Mouse (Mus musculus) right cerebral cortex, postnatal 10 days (tissue): ENCODE results near the gene Jak2.
A peak's percentile ranks its signal among the peaks of the same experiment; 100 is the strongest.

ENCODE experiments used
- DNase-seq, 2 experiments: peaks; one replicate each; pipeline ENCODE4 v3.0.0; 2021; ENCODE audit warnings: low spot score in 2 of 2

Jak2 gene

DNA sequence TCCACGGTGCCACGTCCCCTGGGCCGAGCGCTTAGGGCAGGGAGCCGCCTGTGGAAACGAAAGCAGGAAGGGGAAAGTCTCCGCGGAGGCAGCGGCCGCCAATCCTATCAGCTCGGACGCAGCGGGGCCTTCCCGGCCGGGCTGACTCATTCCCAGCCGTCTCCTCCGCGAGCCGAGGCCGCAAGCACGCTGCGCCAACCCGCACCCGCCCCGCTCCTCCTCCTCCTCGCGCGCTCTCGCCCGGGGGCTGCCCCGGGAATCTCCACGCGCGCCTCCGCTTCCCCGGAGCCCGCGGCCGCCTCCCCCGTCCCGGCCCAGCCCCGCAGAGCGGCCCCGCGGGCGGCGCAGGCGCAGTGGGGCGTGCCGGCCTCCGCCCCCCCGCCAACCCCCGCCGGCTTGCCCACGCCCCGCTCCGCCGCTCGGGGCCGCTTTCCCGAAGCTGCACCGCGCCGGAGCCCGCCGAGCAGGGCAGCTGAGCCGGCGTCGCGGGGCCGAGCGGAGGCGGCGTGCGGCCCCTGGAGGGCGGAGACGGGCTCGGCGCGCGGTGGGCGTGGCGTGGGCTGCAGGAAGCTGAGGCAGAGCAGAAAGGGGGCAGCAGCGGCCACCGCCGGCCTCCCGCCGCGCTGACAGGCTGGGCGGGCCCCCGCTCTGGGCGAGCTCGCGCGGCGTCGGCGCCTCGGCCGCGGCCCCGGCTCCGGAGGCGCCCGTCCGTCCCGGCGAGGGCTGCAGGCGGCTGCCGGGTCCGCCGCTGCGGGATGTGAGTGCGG, at the start of gene Jak2:
Gene Jak2 (plus strand): TSS at position 638 of the 767 bp plus-strand sequence.
- DNase-seq: peak; percentile 94

DNA sequence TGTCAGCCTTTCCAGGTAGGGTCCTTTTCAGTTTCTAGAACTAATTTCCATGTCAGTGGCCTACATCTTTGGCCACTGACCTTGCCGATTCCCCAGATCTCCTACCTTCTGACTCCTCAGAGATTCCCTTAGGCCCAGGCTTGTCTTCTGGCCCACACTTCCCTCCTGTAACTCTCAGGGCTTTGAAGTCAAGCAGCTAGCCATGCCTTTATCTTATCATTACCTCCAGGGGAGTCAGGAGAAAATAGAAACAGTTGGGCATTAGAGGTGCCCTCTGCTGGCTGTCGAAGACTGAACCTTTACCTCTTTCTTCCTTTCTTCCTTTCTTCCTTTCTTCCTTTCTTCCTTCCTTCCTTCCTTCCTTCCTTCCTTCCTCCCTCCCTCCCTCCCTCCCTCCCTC, 48.3 kb upstream of the Jak2 start:
- DNase-seq: no peak

DNA sequence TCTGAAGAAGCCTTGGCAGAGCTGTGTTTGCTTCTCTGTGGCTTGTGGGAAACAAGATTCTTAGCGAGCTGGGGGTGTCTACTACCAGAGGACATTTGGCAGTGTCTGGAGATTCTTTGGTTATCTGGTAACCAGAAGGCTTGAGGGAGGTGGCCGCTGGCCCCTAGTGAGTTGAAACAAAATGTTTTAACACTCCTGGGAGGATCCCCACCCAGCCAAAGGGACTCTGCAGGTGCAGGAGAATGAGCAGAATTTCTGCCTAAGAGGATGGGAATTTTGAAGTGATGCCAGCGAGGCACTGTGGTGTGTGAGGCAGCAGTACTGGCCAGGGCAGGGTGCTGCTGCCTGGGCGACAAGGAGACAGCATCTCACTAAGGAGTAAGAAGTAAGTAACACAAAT, 47.0 kb upstream of the Jak2 start:
- no peak for DNase-seq

DNA sequence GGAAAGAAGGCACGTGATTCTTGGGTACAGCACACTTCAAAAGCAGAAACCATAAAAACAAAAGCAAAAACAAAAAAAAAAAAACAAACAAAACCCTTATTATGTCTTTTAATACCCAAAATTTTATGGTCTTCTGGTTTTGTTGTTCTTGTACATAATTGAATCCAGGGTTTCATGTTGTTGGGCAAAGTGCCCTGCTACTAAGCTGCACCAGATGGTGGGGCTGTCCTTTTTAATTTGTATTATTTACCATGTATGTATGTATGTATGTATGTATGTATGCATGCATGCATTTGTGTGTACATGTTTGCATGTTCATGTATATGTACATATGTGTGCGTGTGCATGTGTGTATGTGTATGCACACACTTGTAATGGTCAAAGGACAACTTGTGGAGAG, 46.4 kb upstream of the Jak2 start:
- DNase-seq: no peak

DNA sequence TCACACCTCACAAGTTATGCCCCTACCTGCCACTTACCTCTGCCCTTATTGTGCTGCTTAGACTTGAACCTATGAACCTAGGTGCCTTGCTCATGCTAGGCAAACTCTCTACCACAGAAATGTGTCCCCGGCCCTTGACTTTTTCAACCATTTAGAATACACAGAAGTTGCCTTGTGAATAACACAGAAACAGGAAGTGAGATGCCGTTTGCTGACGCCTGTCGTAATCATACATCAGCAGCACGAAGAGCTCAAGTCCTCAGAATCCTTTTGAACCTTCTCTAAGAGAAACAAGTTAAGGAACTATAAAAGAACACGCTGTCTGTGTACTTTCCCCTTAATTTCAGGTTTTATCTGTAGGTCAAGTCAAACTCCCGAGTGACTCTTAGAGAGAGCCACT, 41.7 kb upstream of the Jak2 start:
- no peak for DNase-seq

DNA sequence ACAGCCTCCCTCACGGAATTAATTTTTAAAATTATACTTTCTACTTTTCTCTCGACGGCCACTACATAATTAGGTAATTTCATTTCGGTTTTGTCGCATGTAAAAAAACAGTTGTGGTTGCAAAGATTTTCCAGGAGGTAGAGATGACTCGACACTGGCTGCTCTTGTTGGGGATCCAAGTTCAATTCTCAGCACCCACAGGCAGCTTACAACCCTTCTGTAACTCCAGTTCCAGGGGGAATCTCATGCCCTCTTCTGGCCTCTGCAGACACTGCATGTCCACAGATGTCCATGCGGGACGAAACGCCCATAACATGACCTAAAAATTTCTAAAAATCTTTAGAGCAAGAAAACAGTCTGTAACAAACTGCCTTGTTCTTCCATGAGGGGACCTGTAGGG, 41.3 kb upstream of the Jak2 start:
- no peak for DNase-seq

DNA sequence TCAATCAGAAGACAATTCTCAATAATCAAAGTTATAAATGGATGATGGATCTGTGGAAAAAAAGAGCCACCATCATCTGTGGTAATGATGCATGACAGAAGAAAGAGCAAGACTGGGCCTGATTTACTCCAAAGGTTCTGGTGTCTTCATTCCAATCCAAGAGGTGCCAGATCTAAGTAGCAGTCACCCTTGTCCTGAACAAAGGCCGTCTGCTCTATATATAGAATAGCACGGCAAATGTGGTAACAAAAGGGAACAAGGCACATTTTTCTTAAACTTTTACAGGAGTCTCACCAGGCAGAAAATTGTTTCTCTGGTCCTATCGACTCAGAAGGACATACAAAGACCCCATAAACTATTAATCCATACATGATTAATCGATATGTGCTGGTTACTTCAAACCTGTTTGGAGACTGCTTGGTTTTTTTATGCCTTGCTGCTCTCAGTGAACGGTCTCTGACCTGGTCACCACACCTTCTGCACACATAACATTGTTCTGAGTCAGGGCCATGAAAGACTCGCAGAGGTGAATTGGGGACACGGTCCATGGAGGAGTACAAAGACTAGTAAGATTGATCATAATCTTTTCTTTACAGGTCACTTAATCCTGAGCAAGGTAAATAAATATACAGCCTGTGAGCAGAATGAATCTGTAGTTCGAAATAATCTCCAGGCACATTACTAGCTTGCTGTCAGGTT, 35.7 kb upstream of the Jak2 start:
- no peak for DNase-seq

DNA sequence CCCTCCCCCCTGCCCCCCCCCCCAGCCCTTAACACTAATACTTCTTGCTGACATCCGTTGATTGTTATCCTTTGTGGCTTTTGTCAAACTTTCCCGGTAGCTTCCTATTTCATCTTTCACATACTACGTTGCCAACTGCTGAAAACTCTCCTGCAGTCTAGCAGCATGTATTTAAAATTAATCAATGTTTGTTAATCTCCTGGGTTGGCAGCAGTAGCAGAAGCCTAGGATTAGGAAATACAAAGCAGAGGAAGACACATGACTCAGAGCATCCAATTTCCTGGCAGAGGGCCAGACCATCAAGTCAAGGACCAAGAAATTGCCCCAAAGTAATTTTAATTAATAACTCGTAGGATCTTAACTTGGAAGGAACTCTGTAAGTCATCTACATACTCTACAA, 29.8 kb upstream of the Jak2 start:
- no peak for DNase-seq

DNA sequence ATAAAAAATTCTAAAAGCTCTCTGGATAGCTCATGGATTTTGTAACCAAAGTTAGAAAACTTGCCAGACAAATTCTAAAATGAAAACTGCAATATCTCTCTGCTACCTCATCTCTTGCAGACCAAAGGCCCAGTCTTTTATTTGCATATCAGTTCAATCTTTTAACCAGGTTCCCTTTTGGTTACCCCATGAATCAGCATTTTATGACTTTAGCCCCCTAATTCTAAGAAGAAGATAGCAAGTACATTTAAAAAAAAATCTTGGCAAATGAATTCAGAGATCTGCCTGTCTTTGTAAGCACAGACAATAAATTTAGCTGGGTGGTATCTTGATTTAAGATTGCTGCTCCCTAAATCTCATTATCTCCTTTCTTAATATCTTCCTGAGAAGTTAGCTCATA, 26.7 kb upstream of the Jak2 start:
- DNase-seq: no peak

DNA sequence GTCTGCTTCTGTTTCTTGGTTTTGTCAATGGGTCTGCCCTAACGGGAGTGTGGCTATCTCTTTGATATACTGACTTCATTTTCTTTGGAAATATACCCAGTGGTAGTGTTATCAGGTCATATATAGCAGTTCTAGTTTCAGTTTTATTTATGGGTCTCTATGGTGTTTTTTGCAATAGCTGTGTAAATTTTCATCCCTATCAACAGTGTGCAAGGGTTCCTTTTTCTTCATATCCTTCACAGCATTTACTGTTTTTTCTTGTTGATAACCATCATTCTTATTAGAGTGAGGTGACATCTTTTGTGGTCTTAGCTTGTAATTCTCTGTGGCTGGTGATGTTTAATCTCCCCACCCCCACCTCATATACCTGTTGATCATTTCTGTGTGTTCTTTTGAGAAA, 24.6 kb upstream of the Jak2 start:
- no peak for DNase-seq

DNA sequence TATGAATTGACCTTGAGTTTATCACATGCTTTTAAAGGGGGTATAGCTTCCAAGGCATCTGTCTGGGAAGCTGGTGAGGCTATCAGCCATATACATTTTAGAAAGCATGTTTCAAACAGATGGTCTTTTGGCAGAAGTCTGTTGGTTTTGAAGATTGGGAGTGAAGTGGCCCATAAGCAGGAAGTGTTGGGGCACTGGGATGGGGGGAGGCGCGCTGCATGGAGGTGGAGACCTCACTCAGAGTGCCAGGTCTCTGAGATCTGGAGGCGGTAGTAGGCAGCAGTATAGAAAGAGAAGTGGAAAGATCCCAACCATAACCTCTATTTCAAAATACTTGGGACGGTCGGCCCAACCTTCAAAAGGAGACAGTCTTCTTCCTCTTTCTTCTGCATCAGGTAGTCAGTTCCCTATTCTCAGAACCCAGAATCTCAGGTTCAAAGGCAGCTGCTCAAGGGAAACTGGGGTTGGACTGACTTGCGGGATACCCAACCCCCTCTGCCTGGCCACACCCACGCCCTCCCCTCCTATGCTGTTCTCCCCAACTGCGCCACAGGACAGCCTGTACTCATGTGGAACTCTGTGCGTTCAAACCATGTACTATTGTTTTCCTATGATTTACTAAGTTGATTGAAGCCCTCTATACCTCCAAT, 23.6 kb upstream of the Jak2 start:
- no peak for DNase-seq

DNA sequence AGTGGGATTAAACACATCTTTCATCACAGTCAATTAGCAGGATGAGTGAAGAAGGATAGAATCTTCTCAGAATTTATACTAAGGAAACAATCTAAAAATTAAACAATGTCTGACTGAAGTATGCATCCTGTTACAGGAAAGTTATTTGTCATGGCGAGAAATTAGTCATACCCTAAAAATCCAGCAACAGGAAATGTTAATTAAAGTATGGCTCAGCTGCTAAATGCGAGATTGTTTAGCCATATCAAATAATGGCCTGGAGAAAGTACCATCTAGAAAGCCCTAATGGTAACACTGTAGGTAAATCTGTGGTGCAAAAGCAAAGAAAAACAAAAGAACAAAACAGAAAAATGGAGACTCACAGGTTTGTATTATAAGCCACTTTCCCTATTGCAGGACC, 22.6 kb upstream of the Jak2 start:
- DNase-seq: no peak

DNA sequence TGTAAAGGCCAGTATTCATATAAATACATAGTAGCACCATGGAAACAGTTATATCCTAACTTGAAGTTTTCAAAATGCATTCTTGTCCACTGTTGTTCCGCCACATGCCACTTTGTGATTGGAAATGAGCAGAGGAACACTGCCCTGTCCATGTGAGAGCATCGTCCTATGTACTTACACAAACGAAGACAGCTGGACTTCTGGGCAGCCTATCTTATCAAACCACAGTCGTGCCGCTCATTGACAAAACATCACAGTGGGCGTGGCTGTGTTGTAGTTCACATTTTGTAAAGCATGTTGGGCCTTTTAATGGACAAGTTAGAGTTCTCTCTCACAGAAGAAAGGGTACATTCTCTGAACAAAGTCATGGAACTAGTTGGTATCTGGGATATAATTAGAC, 18.9 kb upstream of the Jak2 start:
- no peak for DNase-seq

DNA sequence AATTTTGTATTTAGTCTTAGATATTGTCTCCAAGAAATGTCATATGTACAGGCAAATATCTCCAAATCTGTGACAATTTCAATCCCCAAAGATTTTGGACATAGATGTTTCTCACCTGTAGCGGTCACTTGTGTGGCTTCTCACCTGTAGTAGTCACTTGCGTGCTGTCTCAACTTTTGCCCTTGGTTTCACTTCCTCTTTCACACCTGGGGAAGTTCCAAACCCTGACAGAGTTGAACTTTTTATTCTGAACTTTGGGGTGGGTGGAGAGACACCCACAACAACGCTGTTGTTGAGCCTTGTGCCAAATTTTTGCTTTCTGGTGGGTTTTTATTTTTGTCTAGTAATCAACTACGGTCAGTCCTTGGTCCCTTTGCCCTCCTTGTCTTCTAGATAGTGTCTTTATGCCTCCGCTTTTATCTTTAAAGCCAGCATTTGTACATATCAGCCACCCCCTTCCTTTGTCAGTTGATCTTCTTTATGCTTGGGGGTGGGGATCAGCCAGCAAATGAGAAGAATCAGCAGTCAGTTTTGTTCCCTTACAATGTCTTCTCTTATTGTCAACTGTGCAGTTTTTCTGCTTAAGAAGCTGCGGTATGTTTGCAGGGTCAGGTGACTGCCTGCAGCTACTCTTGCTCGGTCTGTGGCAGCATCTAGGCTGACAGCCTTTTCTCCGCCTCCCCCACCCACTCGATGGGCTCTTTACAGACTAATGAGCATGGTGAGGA, 14.8 kb upstream of the Jak2 start:
- no peak for DNase-seq

DNA sequence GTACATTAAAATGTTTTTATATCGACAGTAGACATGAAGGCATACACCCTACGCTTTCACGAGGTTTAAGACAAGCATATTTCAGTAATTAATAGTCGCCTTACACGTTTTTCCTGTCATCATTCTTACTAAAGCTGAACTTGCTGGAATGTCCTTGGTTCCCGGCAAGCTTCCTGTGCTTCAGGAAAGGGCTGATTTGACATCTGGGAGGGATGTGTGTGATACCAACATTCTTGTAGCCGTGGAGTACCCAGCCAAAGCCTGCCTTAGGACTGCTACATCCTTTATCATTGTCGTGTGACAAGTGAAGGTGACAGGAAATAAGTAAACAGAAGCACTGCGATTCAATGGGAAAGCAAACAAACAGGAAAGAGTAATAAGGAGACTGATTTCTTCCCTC, 13.5 kb upstream of the Jak2 start:
- DNase-seq: no peak

DNA sequence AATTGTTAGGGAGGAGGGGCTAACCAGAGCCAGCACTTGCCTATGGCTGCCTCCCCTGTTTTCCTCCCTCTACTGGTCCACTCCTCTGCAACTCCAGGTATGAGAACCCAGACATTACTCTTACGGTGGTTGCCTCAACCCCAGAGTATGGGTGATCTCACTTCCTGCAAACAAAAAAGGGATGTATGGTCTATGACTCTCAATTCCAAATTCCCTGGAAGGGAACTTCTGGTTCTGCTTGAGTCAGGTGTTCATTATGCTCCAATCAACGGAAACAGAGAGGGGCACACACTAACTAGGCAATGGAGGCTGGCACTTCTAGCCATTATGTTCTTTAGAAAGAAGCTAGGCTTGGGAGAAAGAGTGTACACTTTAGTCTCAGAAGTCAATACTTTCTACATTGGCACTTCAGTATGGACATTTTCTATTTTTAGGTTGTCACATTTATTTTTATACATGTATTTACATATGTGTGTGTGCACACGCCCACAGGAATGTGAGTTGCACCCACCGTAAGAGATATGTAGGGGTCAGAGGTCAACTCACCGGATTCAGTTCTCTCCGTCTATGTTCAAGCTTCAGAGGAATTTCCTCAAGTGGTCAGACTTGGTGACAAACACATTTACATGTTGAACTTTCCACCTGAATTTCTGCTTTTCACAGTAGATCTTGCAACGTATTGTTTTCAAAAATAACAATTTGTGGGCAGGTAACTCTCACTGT, 12.0 kb upstream of the Jak2 start:
- DNase-seq: no peak

DNA sequence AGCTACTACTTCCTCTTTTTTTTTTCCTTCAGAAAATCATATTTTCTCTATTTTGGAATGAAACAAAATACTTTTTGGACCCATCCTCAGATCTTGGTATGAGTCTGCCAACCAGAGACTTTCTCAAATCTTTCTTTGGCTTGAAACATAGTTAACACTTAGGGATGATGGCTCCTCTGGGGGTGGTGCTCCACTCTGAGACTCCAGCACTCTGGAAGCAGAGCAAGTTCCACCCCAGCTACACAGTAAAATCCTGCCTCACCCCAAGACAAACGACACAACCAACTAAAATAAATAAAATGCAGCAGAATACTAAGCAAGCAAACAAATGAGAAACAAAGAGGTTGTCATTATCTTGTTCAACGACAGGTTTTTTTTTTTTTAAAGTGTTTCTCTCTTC, 11.0 kb upstream of the Jak2 start:
- no peak for DNase-seq

DNA sequence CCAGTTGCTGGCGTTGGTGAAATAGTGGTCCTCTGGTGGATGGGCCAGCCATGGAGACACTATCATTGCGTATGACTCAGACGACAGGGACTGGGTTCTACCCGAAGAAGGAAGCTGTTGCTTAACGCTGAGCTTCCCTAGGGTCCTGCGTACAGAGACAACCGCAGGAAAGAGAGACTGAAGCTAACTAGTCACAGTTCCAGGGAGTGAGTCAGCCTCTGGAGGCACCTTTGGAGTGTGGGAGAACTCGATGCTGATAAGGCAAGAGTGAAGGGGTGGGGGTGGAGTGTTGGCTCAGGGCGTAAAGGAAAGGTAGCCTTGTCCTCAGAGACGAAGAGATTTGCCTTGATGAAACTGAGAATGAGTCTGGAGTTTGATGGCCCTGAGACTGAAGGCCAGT, 10.0 kb upstream of the Jak2 start:
- DNase-seq: no peak

DNA sequence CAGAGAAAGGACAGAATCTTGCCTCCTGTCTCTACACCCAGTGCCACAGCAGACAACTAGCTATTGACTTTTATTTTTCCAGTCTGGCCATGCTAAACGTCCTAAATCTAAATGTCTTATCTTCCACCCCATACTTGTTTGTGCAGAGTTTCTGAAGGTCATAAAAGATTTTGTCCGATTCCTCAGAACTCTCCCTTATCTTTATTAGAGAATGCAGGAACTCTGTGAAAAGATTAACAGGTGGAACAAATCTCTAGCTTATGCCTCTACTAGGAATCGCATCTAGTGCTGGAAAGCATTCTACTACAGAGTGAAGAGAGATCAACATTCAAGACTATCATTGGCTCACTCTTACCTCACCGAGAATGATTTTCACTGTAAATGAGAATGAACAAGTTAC, 1.7 kb upstream of the Jak2 start:
- no peak for DNase-seq

DNA sequence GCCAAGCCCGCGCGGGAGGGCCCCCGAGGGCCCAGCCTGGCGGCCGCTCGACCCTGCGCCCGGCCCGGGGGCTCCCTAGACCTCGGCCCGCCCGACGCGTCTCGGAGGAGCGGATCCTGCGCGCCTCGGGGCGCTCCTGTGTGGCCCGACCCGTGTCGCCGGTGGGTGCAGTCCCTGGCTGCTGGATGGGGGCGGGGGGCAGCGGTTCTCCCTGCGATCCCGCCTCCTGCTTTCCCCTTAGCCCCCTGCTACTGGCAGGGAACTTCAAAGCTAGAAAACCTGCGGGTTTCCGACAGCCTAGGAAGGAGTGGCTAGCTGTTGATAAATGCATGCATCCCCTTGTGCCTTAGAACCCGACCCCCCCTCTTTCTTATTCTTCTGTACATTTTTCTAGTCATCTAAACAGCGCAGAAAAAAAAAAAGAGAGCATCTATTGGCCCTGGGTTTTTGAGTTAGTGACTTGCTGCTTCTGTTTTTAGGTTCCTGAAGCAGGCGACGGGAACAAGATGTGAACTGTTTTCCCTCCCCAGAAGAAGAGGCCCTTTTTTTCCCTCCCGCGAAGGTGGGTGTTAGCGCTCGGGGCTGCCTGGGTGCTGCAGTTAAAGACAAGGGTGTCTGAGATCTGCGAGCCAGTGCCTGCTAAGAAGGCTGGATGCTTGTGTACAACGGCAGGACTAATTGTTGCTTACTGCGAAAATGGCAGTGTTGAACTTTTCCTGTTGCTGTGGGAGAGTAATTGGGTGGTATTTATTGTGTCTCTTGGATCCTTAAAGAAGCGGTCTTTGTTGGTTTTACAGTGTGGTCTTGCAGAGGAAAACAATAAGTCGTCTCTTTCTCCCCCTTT, 552 bp downstream of the Jak2 start:
- peak; percentile 59 to 60 for DNase-seq
